Mouse (Mus musculus) heart, adult 8-10 months (tissue): ENCODE measurements at regions not wholly inside any gene's neighbourhood (a gene's known extent, or its start where the extent isn't known, plus 50 kb on each side); places are given as distances from the start of the nearest gene placed in this dataset.

Experiments
- DNase-seq: peaks from one replicate; pipeline ENCODE4 v3.0.0; 2022; ENCODE audit warnings: low spot score

- no peak for DNase-seq
Measured at GRCm38 (mm10) chr2:180404168-180404567, 51.9 kb upstream of the Slco4a1 start.

- DNase-seq: no peak
Measured at GRCm38 (mm10) chr2:180403621-180404020, 52.4 kb upstream of the Slco4a1 start.

- no peak for DNase-seq
Measured at GRCm38 (mm10) chr2:180402851-180403459, 53.1 kb upstream of the Slco4a1 start.

GRCm38 (mm10) chr2:180402433-180402832, 53.6 kb upstream of the Slco4a1 start:
- DNase-seq: no peak

GRCm38 (mm10) chr2:180401409-180402391, 54.3 kb upstream of the Slco4a1 start:
- DNase-seq: no peak

GRCm38 (mm10) chr2:180400514-180401019, 55.5 kb upstream of the Slco4a1 start:
- DNase-seq: no peak

- DNase-seq: peak; percentile 45
Measured at GRCm38 (mm10) chr2:180399651-180400513, 56.2 kb upstream of the Slco4a1 start.

GRCm38 (mm10) chr2:180398851-180399447, 57.1 kb upstream of the Slco4a1 start:
- no peak for DNase-seq

GRCm38 (mm10) chr2:180398481-180398754, 57.6 kb upstream of the Slco4a1 start:
- no peak for DNase-seq

GRCm38 (mm10) chr2:180397723-180398480, 58.1 kb upstream of the Slco4a1 start:
- no peak for DNase-seq

GRCm38 (mm10) chr2:180396664-180397377, 59.2 kb upstream of the Slco4a1 start:
- no peak for DNase-seq

- DNase-seq: no peak
Measured at GRCm38 (mm10) chr2:180396211-180396610, 59.8 kb upstream of the Slco4a1 start.

- DNase-seq: no peak
Measured at GRCm38 (mm10) chr2:180395279-180396034, 60.6 kb upstream of the Slco4a1 start.

GRCm38 (mm10) chr2:180392846-180393700, 58.6 kb upstream of the Gata5 start:
- peak; percentile 48 for DNase-seq

GRCm38 (mm10) chr2:180392298-180392697, 57.8 kb upstream of the Gata5 start:
- DNase-seq: no peak

- no peak for DNase-seq
Measured at GRCm38 (mm10) chr2:180391349-180391748, 56.9 kb upstream of the Gata5 start.

- no peak for DNase-seq
Measured at GRCm38 (mm10) chr2:180390216-180390996, 55.9 kb upstream of the Gata5 start.

GRCm38 (mm10) chr2:180389486-180389885, 55.0 kb upstream of the Gata5 start:
- no peak for DNase-seq
